Mouse (Mus musculus) CH12F3 (cell line): Measurements from ENCODE around the gene Clec5a.
"Not testable (repeated sequence)": the region's sequence is repeated elsewhere in the genome, so short reads cannot be mapped to it uniquely, and the experiment has no call there.

Experiments
- in situ Hi-C: fragments of 300-500 bp; cut with MboI; formaldehyde crosslinking; loops from 2 replicates; pipeline ENCODE4 v1.14.3; 2020; ENCODE audit warnings: low sequenced_read_pairs

Gene Clec5a

GRCm38 (mm10) chr6:40585645-40586044 is at the start of gene Clec5a:
Gene Clec5a (minus strand): TSS chr6:40585821.
- in situ Hi-C loops = no loop called here

GRCm38 (mm10) chr6:40634640-40635071 is 49.0 kb upstream of the Clec5a start:
- in situ Hi-C loops = no loop called here

- in situ Hi-C loops = no loop called here
These were observed 42.9 kb upstream of the Clec5a start, which contains the start of gene Mgam for GRCm38 (mm10) chr6:40628406-40629000. Gene Mgam (plus strand): TSS chr6:40628831.

GRCm38 (mm10) chr6:40626111-40626510 is 40.5 kb upstream of the Clec5a start:
- in situ Hi-C loops = no loop called here

GRCm38 (mm10) chr6:40617965-40618364 is 32.3 kb upstream of the Clec5a start:
- in situ Hi-C loops = no loop called here

- in situ Hi-C loops = no loop called here
These were observed 27.7 kb upstream of the Clec5a start, which contains the start of gene Tas2r138 for GRCm38 (mm10) chr6:40613260-40613852. Gene Tas2r138 (minus strand): TSS chr6:40613310.

- in situ Hi-C loops = no loop called here
These were observed 24.6 kb upstream of the Clec5a start for GRCm38 (mm10) chr6:40610244-40610643.

- in situ Hi-C loops = no loop called here
These were observed 21.8 kb upstream of the Clec5a start for GRCm38 (mm10) chr6:40607431-40607830.

- in situ Hi-C loops = not testable (repeated sequence)
These were observed 12.9 kb upstream of the Clec5a start for GRCm38 (mm10) chr6:40598546-40598945.

- in situ Hi-C loops = no loop called here
These were observed 9.4 kb upstream of the Clec5a start for GRCm38 (mm10) chr6:40594804-40595550.

- in situ Hi-C loops = no loop called here
These were observed 2.7 kb upstream of the Clec5a start for GRCm38 (mm10) chr6:40588346-40588745.

GRCm38 (mm10) chr6:40584336-40584735 is 1.3 kb downstream of the Clec5a start:
- in situ Hi-C loops = no loop called here

- in situ Hi-C loops = no loop called here
These were observed 9.3 kb downstream of the Clec5a start for GRCm38 (mm10) chr6:40576305-40576704.

- in situ Hi-C loops = no loop called here
These were observed 12.0 kb downstream of the Clec5a start for GRCm38 (mm10) chr6:40573618-40574017.

- in situ Hi-C loops = no loop called here
These were observed 16.4 kb downstream of the Clec5a start, which contains the start of gene Olfr460 for GRCm38 (mm10) chr6:40569187-40569586. Gene Olfr460 (plus strand): TSS chr6:40569487.

- in situ Hi-C loops = no loop called here
These were observed 30.7 kb downstream of the Clec5a start, which contains the start of gene Olfr461 for GRCm38 (mm10) chr6:40554950-40555349. Gene Olfr461 (minus strand): TSS chr6:40555050.

- in situ Hi-C loops = no loop called here
These were observed 40.9 kb downstream of the Clec5a start for GRCm38 (mm10) chr6:40544690-40545089.
